Mouse (Mus musculus): ENCODE data around the gene Ifna5.
A peak's percentile ranks its signal among the peaks of the same experiment; 100 is the strongest.

Ifna5 gene

GRCm38 (mm10) chr4:88864599-88864998, 29.3 kb downstream of the Ifna5 start:
- DNase-seq (ENCODE audit: low spot score) = no peak

GRCm38 (mm10) chr4:88865011-88865569, 29.8 kb downstream of the Ifna5 start:
- no peak for DNase-seq (ENCODE audit: low spot score)

- peak; percentile 74 for DNase-seq (ENCODE audit: low spot score)
These were observed 32.1 kb downstream of the Ifna5 start for GRCm38 (mm10) chr4:88867366-88867925.

- DNase-seq (ENCODE audit: low spot score) = peak; percentile 66
These were observed 32.9 kb downstream of the Ifna5 start for GRCm38 (mm10) chr4:88867926-88868911.

GRCm38 (mm10) chr4:88872691-88873090, 37.4 kb downstream of the Ifna5 start:
- DNase-seq (ENCODE audit: low spot score) = peak; percentile 63

GRCm38 (mm10) chr4:88875435-88876095, 40.2 kb downstream of the Ifna5 start:
- DNase-seq (ENCODE audit: low spot score) = peak; percentile 48

- no peak for DNase-seq (ENCODE audit: low spot score)
These were observed 41.2 kb downstream of the Ifna5 start for GRCm38 (mm10) chr4:88876520-88876919.

- peak; percentile 45 for DNase-seq (ENCODE audit: low spot score)
These were observed 42.9 kb downstream of the Ifna5 start for GRCm38 (mm10) chr4:88878246-88878645.

GRCm38 (mm10) chr4:88878772-88879171, 43.4 kb downstream of the Ifna5 start:
- no peak for DNase-seq (ENCODE audit: low spot score)

- no peak for DNase-seq (ENCODE audit: low spot score)
These were observed 44.8 kb downstream of the Ifna5 start, which contains the start of gene Ifne for GRCm38 (mm10) chr4:88880101-88880500. Gene Ifne, minus strand, starts transcription at chr4:88880201.
